8 mouse cellular contexts compared by ENCODE assay signal in genomic region chr5:38561426-38562024, GRCm38 (mm10). TPM values are rescaled to one million over a fixed set of nuclear protein-coding genes. Genes with fewer than 3 reads are reported as not detected.
DNase-seq lines count a peak whose midpoint lies in the region; ATAC-seq and TF ChIP-seq lines count a peak whose summit lies in the region.

No protein-coding gene starts in this region.

- DNase-seq in ES-CJ7 (ENCODE audit: low read depth, low spot score): peak; percentile 93
- peak; percentile 97 for DNase-seq in cerebellum, adult 11 months
- DNase-seq in heart, postnatal 25 days (ENCODE audit: low spot score): peak; percentile 98
- peak; percentile 97 to 99 for DNase-seq in layer of hippocampus, adult 18-20 months (ENCODE audit: low spot score in 2 of 2)
- DNase-seq in lung, adult 2 months: peak; percentile 99
- peak; percentile 96 to 97 for DNase-seq in thymus, adult 18-20 months

- H3K36me3 ChIP-seq in forebrain, embryonic 15.5 days: peaks cover 11% of the 10 kb centered on the region

- peak; percentile 99 for ATAC-seq in forebrain, embryonic 15.5 days (replicated peaks)
- ATAC-seq in neutrophil, adult 5-6 weeks (ENCODE audit: extremely low read depth, insufficient number of reproducible peaks, low FRiP score, poor library complexity, severe bottlenecking): peak; percentile 81

- WGBS in forebrain, embryonic 15.5 days: under 1% methylated on average over 74 of the region's 79 CpGs
- under 1% methylated on average over 79 of the region's 79 CpGs for WGBS in lung, adult 2 months

- peaks cover 37% of the 10 kb centered on the region for H3K4me1 ChIP-seq in forebrain, embryonic 15.5 days
- H3K4me1 ChIP-seq in lung, adult 2 months (ENCODE audit: control insufficient read depth, insufficient read depth, low read length): peaks cover 12% of the 10 kb centered on the region; the same call in 1 of the 2 replicates

- TF ChIP-seq CTCF in lung, adult 2 months (IDR thresholded peaks at IDR 0.05; ENCODE audit: insufficient read depth, low read length): no peak

- H3K4me3 ChIP-seq in forebrain, embryonic 15.5 days: peak overlapping the region; percentile 78
- peak overlapping the region; percentile 96 for H3K4me3 ChIP-seq in lung, adult 2 months (replicated peaks; ENCODE audit: extremely low read depth, low read depth, low read length)

- peak overlapping the region; percentile 85 for H3K4me2 ChIP-seq in forebrain, embryonic 15.5 days (replicated peaks)

- TF ChIP-seq POLR2A in lung, adult 2 months (IDR thresholded peaks at IDR 0.05; ENCODE audit: borderline replicate concordance, extremely low read depth, low read depth, low read length): peak; percentile 77; the same call in 1 of the 2 replicates

- no peaks in the 10 kb centered on the region for H3K27me3 ChIP-seq in forebrain, embryonic 15.5 days

- peak overlapping the region; percentile 79 for H3K9ac ChIP-seq in forebrain, embryonic 15.5 days (replicated peaks)

- intact Hi-C loops in heart, postnatal 25 days (cut with DNase I): loop anchor here (5.0 kb wide), 1 partner anchor 79 kb away; no protein-coding TSS in a partner anchor

- peak overlapping the region; percentile 86 for H3K27ac ChIP-seq in forebrain, embryonic 15.5 days (replicated peaks)

- no peaks in the 10 kb centered on the region for H3K9me3 ChIP-seq in forebrain, embryonic 15.5 days

RNA-seq across cellular contexts. Expression of gene Wdr1, which starts 1.5 kb away (rescaled TPM):
- polyA plus RNA-seq in forebrain, embryonic 15.5 days (2015; fragmentation: Nextera tagmentation; extraction: Ambion mirVana): 162 and 176 TPM in 2 replicates
- 100 to 1,000 TPM; 129 to 137 TPM for total RNA-seq in heart, postnatal 25 days (2021)
- 100 to 1,000 TPM; 194 to 201 TPM for total RNA-seq in layer of hippocampus, adult 18-20 months (2021)
- polyA plus RNA-seq in lung, adult 2 months (2012; rRNA removed): 135 and 165 TPM in 2 replicates
- 311 and 324 TPM in 2 replicates for total RNA-seq in neutrophil, adult 5-6 weeks (2017)

RNA-seq across cellular contexts. Expression of gene Slc2a9, which starts 58.6 kb away (rescaled TPM):
- 0.15 and 0.49 TPM in 2 replicates for polyA plus RNA-seq in forebrain, embryonic 15.5 days (2015; fragmentation: Nextera tagmentation; extraction: Ambion mirVana)
- total RNA-seq in heart, postnatal 25 days (2021): 1 to 10 TPM; 1.1 to 1.6 TPM
- 1 to 10 TPM; 2.4 to 3.3 TPM for total RNA-seq in layer of hippocampus, adult 18-20 months (2021)
- 4.9 and 5.0 TPM in 2 replicates for polyA plus RNA-seq in lung, adult 2 months (2012; rRNA removed)
- 5.5 and 9.1 TPM in 2 replicates for total RNA-seq in neutrophil, adult 5-6 weeks (2017)

Comparison
In these comparisons a context has a peak if more than half of its experiments do, and no peak if none do; other contexts are left out.
1. Peak in every context shown above with its lines: DNase-seq, ATAC-seq, H3K4me3 ChIP-seq and H3K27ac ChIP-seq.